Mouse (Mus musculus): ENCODE measurements at regions not wholly inside any gene's neighbourhood (a gene's known extent, or its start where the extent isn't known, plus 50 kb on each side); places are given as distances from the start of the nearest gene placed in this dataset.

GRCm38 (mm10) chr17:79414006-79414405 lies 59.1 kb upstream of the Cdc42ep3 start:
- no peak for DNase-seq (ENCODE audit: inconsistent age in 2 of 2, low spot score in 1 of 2)

- DNase-seq (ENCODE audit: inconsistent age in 2 of 2, low spot score in 1 of 2), result no peak
Measured at GRCm38 (mm10) chr17:79417953-79418352, 63.1 kb upstream of the Cdc42ep3 start.

- DNase-seq (ENCODE audit: inconsistent age in 2 of 2, low spot score in 1 of 2), result no peak
Measured at GRCm38 (mm10) chr17:79421618-79422017, 66.7 kb upstream of the Cdc42ep3 start.

- DNase-seq (ENCODE audit: inconsistent age in 2 of 2, low spot score in 1 of 2), result no peak
Measured at GRCm38 (mm10) chr17:79439182-79439581, 84.3 kb upstream of the Cdc42ep3 start.

GRCm38 (mm10) chr17:79442507-79443115 lies 87.7 kb upstream of the Cdc42ep3 start:
- DNase-seq (ENCODE audit: inconsistent age in 2 of 2, low spot score in 1 of 2), result peak in 1 of 2 experiments; percentile 72

- DNase-seq (ENCODE audit: inconsistent age in 2 of 2, low spot score in 1 of 2), result no peak
Measured at GRCm38 (mm10) chr17:79447170-79447569, 92.3 kb upstream of the Cdc42ep3 start.

- DNase-seq (ENCODE audit: inconsistent age in 2 of 2, low spot score in 1 of 2), result peak in 1 of 2 experiments; percentile 39
Measured at GRCm38 (mm10) chr17:79451141-79451860, 96.4 kb upstream of the Cdc42ep3 start.

- no peak for DNase-seq (ENCODE audit: inconsistent age in 2 of 2, low spot score in 1 of 2)
Measured at GRCm38 (mm10) chr17:79453825-79454224, 98.9 kb upstream of the Cdc42ep3 start.

- DNase-seq (ENCODE audit: inconsistent age in 2 of 2, low spot score in 1 of 2), result peak in 1 of 2 experiments; percentile 13
Measured at GRCm38 (mm10) chr17:79454526-79454925, 99.6 kb upstream of the Cdc42ep3 start.

GRCm38 (mm10) chr17:79455229-79455628 lies 100.3 kb upstream of the Cdc42ep3 start:
- DNase-seq (ENCODE audit: inconsistent age in 2 of 2, low spot score in 1 of 2), result no peak

GRCm38 (mm10) chr17:79457636-79458035 lies 102.7 kb upstream of the Cdc42ep3 start:
- peak in 1 of 2 experiments; percentile 18 for DNase-seq (ENCODE audit: inconsistent age in 2 of 2, low spot score in 1 of 2)

GRCm38 (mm10) chr17:79461681-79462091 lies 106.8 kb upstream of the Cdc42ep3 start:
- no peak for DNase-seq (ENCODE audit: inconsistent age in 2 of 2, low spot score in 1 of 2)

- no peak for DNase-seq (ENCODE audit: inconsistent age in 2 of 2, low spot score in 1 of 2)
Measured at GRCm38 (mm10) chr17:79463074-79463694, 108.3 kb upstream of the Cdc42ep3 start.

- no peak for DNase-seq (ENCODE audit: inconsistent age in 2 of 2, low spot score in 1 of 2)
Measured at GRCm38 (mm10) chr17:79465666-79466065, 110.8 kb upstream of the Cdc42ep3 start.

- DNase-seq (ENCODE audit: inconsistent age in 2 of 2, low spot score in 1 of 2), result no peak
Measured at GRCm38 (mm10) chr17:79471639-79472038, 116.7 kb upstream of the Cdc42ep3 start.

- DNase-seq (ENCODE audit: inconsistent age in 2 of 2, low spot score in 1 of 2), result peak in 1 of 2 experiments; percentile 28
Measured at GRCm38 (mm10) chr17:79472106-79472995, 117.5 kb upstream of the Cdc42ep3 start.

GRCm38 (mm10) chr17:79476671-79477070 lies 121.8 kb upstream of the Cdc42ep3 start:
- DNase-seq (ENCODE audit: inconsistent age in 2 of 2, low spot score in 1 of 2), result no peak

GRCm38 (mm10) chr17:79481112-79481738 lies 126.3 kb upstream of the Cdc42ep3 start:
- no peak for DNase-seq (ENCODE audit: inconsistent age in 2 of 2, low spot score in 1 of 2)

- DNase-seq (ENCODE audit: inconsistent age in 2 of 2, low spot score in 1 of 2), result no peak
Measured at GRCm38 (mm10) chr17:79481936-79482335, 127.0 kb upstream of the Cdc42ep3 start.

- no peak for DNase-seq (ENCODE audit: inconsistent age in 2 of 2, low spot score in 1 of 2)
Measured at GRCm38 (mm10) chr17:79485239-79485638, 126.4 kb upstream of the Rmdn2 start.

GRCm38 (mm10) chr17:79489306-79489705 lies 122.4 kb upstream of the Rmdn2 start:
- DNase-seq (ENCODE audit: inconsistent age in 2 of 2, low spot score in 1 of 2), result no peak
